Mouse (Mus musculus): ENCODE results near the gene Cst8.
"Not testable (repeated sequence)": the region's sequence is repeated elsewhere in the genome, so short reads cannot be mapped to it uniquely, and the experiment has no call there.

Cst8 gene

DNA sequence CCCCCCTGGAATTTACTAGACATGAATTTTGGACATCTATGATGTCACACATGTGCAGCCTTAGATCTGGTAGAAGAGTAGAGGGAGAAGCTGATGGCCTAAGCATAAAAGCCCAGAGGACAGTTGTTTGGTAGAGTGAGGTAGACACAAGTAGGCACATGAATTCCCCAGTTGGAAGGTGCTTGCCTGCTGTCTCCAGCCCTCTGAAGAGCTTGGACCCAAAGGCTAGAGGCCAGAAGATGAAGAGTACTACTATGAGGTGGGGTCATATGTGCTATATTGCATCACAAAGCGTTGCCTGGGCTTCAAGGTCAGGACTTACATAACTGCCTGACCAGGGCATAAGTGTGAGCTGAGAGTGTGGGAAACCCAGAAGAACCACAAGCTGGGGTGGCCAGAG is at the start of gene Cst8:
Gene Cst8 (plus strand): TSS at position 301 of the 400 bp plus-strand sequence.
- no peak for DNase-seq (ENCODE audit: low read depth, low spot score)

- DNase-seq (ENCODE audit: low read depth, low spot score): no peak
Measured at GRCm38 (mm10) chr2:148750058-148750457, 48.5 kb upstream of the Cst8 start, which contains the start of gene Cstl1. Cstl1 (plus strand) TSS chr2:148750358.

DNA sequence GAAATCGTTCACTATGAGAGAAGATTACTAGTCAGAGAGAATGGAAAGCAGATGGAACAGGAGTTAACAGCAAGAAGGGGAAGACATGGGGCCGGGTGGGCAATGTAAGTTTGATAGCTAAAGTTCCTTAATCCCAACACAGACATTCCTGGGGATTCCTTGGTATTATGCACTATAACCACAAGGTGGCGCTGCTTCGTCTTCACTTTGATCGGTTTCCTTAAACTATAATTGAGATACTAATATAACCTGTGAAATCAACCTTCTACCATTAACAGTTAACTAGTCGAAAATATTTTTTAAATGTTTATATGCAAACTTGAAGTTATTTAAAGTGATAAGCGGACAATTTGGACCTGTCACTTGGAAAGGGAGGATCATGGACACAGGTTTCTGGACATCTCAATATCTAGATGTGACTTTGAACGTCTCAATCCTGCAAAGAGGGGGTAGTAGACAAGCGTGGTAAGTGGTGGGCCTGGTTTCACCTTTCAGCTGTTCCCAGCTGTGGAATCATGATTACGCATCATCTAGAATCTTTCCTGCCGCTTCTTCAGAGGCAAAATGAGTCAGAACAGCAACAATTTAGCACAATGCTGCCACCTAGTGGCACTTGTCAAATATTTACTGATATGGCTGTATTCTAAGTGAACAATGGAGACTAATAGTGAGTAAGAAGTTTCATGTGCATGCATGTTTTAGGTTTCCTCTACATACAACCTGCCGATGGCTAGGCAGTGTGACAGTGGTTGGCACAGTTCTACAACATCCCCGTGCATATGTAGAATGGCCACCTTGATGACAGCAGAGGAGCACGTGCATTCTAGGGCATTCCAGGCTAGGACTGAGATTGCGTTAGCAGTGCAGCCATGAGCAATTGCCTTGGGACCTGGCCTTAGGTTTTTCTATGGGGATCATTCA is 46.4 kb upstream of the Cst8 start:
- DNase-seq (ENCODE audit: low read depth, low spot score): peak; percentile 92

DNA sequence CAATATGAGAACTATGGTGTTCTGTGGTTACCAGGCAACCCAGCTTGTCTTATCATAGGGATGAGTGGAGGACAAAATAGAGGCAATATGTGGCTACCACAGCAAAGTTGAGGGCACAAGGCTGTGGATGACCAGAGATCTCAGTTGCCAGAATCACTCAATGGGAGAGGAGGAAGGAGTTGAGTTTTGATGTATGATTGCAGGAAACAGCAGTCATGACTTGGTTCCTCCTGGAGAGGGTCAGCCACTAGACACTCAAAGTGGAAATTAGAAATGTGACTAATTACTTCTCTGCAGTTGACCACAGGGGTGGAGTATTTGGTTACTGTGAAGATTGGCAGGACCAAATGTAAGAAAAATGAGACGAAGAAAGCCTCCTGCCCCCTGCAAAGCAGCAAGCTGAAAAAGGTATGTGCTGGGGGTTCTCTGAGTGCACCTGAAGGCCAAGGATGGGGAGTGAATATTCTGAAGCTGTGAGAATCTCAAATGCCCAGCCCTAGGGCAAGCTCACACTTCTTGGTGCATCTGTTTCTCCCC is 44.2 kb upstream of the Cst8 start:
- DNase-seq (ENCODE audit: low read depth, low spot score): no peak

DNA sequence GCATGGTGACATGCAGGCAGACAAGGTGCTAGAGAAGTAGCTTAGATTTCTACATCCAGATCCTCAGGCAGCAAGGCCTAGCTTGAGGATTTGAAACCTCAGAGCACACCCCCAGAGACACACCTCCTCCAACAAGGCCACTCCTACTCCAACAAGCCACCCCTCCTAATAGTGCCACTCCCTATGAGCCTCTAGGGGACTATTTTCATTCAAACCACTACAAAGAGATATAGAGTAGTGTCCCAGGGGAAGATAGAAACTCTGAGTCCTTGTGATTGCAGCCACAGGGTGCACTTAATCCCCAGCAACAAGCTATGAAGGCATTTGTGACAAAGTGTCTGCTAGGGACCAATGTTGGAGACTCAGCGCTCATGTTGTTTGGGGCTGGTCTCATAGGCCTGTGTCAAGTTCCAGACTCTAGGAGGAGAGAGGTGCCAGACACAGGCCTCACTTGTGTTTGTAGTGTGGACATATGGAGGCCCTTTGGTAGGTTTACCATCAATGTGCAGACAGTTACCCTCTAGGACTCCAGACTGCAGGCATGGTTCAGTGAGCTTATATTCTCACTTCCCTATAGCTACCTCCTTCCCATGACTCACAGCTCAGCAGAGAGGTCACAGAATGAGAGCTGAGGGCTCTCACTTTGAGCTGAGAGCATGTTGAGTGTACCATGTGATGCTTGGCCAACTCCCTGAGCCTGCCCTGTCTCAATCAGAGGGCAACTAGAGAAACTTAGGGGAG is 34.8 kb upstream of the Cst8 start:
- peak; percentile 49 for DNase-seq (ENCODE audit: low read depth, low spot score)

DNA sequence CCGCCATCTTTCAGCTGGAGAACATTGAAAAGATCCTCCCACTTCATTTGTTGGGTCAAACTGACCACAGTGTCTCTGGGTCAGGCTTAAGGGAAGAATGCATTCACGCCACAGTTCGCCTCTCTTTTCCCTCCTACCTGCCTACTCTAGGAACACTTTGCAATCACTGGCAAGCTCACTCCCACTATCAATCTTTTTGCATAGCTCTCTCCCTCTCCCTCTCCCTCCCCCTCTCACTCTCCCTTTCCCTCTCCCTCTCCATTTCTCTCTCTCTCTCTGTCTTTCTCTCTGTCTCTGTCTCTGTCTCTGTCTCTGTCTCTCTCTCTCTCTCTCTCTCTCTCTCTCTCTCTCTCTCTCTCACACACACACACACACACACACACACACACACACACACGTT is 27.2 kb upstream of the Cst8 start, which contains the start of gene Cst11:
Gene Cst11 (minus strand): TSS at position 101 of the 400 bp plus-strand sequence.
- DNase-seq (ENCODE audit: low read depth, low spot score): not testable (repeated sequence)

- peak; percentile 12 for DNase-seq (ENCODE audit: low read depth, low spot score)
Measured at GRCm38 (mm10) chr2:148781709-148782108, 16.9 kb upstream of the Cst8 start, which contains the start of gene 8030411F24Rik. 8030411F24Rik (plus strand) TSS chr2:148782009.

- DNase-seq (ENCODE audit: low read depth, low spot score): no peak
Measured at GRCm38 (mm10) chr2:148789142-148789541, 9.4 kb upstream of the Cst8 start, which contains the start of gene Cst12. Cst12 (plus strand) TSS chr2:148789361.

DNA sequence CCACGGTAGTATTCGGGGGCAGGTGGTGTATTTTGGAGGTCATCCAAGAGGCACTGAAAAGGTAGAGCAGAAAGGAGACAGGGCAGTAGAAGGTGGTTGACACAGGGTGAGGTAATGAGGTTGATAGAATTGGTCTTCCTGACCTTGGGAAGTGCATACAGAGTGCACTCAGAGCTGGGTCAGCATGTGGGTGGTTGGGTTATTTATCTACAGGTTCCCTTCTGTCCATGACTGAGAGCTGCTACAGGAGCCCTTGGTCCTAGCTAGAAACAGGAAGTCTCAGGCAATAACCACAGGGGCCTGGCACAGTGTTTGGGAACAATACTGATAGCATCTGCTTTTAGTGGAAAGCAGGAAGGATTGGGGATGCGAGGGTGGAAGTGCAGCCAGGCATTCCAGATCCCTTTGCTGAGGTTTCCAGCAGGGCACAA is 2.9 kb downstream of the Cst8 start:
- DNase-seq (ENCODE audit: low read depth, low spot score): no peak

DNA sequence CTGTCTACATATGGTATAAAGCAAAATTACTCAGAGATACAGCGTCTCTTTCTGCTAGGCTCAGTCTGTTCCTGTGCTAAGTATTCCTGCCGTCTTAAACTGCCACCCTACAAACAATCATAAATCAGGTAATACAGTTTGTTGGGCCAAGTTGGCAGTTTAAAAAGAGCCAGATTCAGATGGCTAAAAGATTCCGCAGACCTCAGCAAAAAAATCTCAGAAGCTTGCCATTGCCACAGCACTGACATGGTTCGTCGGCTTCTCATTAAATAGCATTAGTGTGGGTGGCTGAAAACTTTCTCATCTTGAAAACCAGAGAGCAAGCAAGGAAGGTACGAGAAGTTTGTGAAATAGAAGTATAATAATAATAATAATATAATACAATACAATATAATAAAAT is 8.1 kb downstream of the Cst8 start:
- no peak for DNase-seq (ENCODE audit: low read depth, low spot score)

DNA sequence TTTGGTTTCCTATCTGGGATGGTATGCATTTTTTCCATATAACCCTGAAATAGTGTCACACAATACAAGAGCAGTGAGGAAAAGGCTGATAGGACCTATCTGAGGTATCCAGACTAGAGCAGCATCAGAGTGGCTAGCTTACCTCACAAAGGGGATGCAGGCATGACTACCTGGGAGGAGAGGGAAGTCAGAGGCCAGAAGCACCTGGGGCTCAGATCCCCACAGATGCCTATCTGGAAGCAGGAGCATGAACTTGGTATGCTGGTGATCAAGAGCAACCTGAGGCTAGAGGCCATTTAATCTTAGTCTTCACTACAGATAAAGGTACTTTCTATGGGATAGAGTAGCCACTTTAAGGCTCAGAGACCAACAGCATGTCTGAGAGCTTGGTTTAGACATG is 21.3 kb downstream of the Cst8 start, which contains the start of gene Cst13:
Gene Cst13 (plus strand): TSS at position 173 of the 400 bp plus-strand sequence.
- no peak for DNase-seq (ENCODE audit: low read depth, low spot score)

DNA sequence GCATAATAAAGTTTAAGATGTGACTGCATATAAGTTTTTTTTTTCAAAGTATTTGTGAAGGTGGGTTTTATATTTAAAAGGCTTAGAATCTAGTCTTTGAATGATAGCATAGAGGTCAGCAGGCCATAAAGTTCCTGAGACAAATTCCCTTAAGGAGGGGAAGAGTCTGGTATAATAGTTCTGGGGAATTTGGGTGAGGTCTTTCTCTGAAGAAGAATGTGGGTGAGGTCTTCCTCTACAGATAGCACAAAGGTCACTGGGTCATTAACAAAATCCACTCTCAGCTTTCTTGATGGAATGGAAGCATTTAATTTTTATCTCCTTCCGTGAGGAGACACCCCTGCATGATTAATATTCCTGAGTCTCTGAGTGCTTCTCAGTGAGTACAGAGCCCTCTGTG is 27.4 kb downstream of the Cst8 start:
- DNase-seq (ENCODE audit: low read depth, low spot score): peak; percentile 64

- no peak for DNase-seq (ENCODE audit: low read depth, low spot score)
Measured at GRCm38 (mm10) chr2:148834912-148835311, 36.3 kb downstream of the Cst8 start, which contains the start of gene Cst9. Cst9 (plus strand) TSS chr2:148835147.

- DNase-seq (ENCODE audit: low read depth, low spot score): no peak
Measured at GRCm38 (mm10) chr2:148838075-148838777, 39.6 kb downstream of the Cst8 start.

GRCm38 (mm10) chr2:148839224-148839623 is 40.6 kb downstream of the Cst8 start:
- no peak for DNase-seq (ENCODE audit: low read depth, low spot score)

- peak; percentile 86 for DNase-seq (ENCODE audit: low read depth, low spot score)
Measured at GRCm38 (mm10) chr2:148851116-148851906, 52.7 kb downstream of the Cst8 start.

Measured in ZHBTc4 (cell line).